Mouse (Mus musculus) heart, embryonic 16.5 days (tissue): ENCODE measurements around the gene Cyfip2. TPM values are rescaled to one million over a fixed set of nuclear protein-coding genes. Genes with fewer than 3 reads are reported as not detected.
A peak's percentile ranks its signal among the peaks of the same experiment; 100 is the strongest.

Experiments used
- ATAC-seq: fragments of 200-750 bp; cut with Nextera tagmentation; replicated peaks from 2 replicates; pipeline ENCODE4 v1.8.0; 2017; ENCODE audit warnings: moderate number of reproducible peaks; ENCODE audit not compliant: insufficient read depth, low FRiP score; ENCODE audit errors: extremely low read depth
- H3K27ac ChIP-seq: fragments of 300-500 bp; sonication (generic); 2 replicates; pipeline ENCODE4 v1.5.1; 2014; ENCODE audit warnings: mild to moderate bottlenecking, low read length, control low read depth, moderate library complexity
- H3K27me3 ChIP-seq: fragments of 300-500 bp; sonication (generic); 2 replicates; pipeline ENCODE4 v1.6.1; 2014; ENCODE audit warnings: low read length, mixed read lengths; ENCODE audit not compliant: control insufficient read depth, insufficient read depth
- H3K36me3 ChIP-seq: fragments of 300-500 bp; sonication (generic); 2 replicates; pipeline ENCODE4 v1.6.1; 2014; ENCODE audit not compliant: control insufficient read depth, insufficient read depth
- H3K4me1 ChIP-seq: fragments of 300-500 bp; sonication (generic); 2 replicates; pipeline ENCODE4 v1.6.1; 2014; ENCODE audit warnings: low read length, mixed read lengths; ENCODE audit not compliant: control insufficient read depth, insufficient read depth
- H3K4me2 ChIP-seq: fragments of 300-500 bp; sonication (generic); 2 replicates; pipeline ENCODE4 v1.6.1; 2014; ENCODE audit warnings: low read depth, mild to moderate bottlenecking, control low read depth, low read length
- H3K4me3 ChIP-seq: fragments of 300-500 bp; sonication (generic); 2 replicates; pipeline ENCODE4 v1.5.1; 2014; ENCODE audit warnings: mild to moderate bottlenecking, control low read depth, low read length
- H3K9ac ChIP-seq: fragments of 300-500 bp; sonication (generic); 2 replicates; pipeline ENCODE4 v1.6.1; 2014; ENCODE audit warnings: low read length, control low read depth
- H3K9me3 ChIP-seq: fragments of 300-500 bp; sonication (generic); replicated peaks from 2 replicates; pipeline ENCODE4 v1.6.1; 2016; ENCODE audit warnings: low read length; ENCODE audit not compliant: control insufficient read depth
- WGBS: fragments of 180-500 bp; shearing (Covaris S2); extraction: QIAGEN DNeasy Blood & Tissue Kit; methylation state at CpG from one replicate; pipeline ENCODE4 v1.1.7; 2014; 5-methylcytosine and 5-hydroxymethylcytosine counted together
- polyA plus RNA-seq: library from polyadenylated mRNA; unstranded; fragments of >200 nt; fragmentation: Nextera tagmentation; extraction: Ambion mirVana; gene quantifications from 2 replicates; pipeline ENCODE4 v1.2.1, GENCODE M21; 2015

The Cyfip2 gene
- polyA plus RNA-seq, 1 experiment from 2014 or later = 14.8 TPM

GRCm38 (mm10) chr11:46336020-46336419, 23.4 kb upstream of the Cyfip2 start:
- H3K27ac ChIP-seq = no peak overlapping the region
- no peaks in the 10 kb centered on the region; the same call in 1 of the 2 replicates for H3K27me3 ChIP-seq
- ATAC-seq = no peak
- H3K4me3 ChIP-seq = no peak overlapping the region
- H3K9me3 ChIP-seq = no peaks in the 10 kb centered on the region
- H3K9ac ChIP-seq = no peak overlapping the region
- no peak overlapping the region for H3K4me2 ChIP-seq
- no peaks in the 10 kb centered on the region for H3K36me3 ChIP-seq
- no peaks in the 10 kb centered on the region for H3K4me1 ChIP-seq
- WGBS = 77% methylated on average over 5 of the region's 5 CpGs

GRCm38 (mm10) chr11:46332217-46332616, 19.6 kb upstream of the Cyfip2 start:
- H3K4me1 ChIP-seq = no peaks in the 10 kb centered on the region
- no peaks in the 10 kb centered on the region for H3K36me3 ChIP-seq
- ATAC-seq = no peak
- no peak overlapping the region for H3K27ac ChIP-seq
- no peak overlapping the region for H3K4me3 ChIP-seq
- 85% methylated on average over 8 of the region's 8 CpGs for WGBS
- H3K9ac ChIP-seq = no peak overlapping the region
- no peak overlapping the region for H3K4me2 ChIP-seq
- H3K9me3 ChIP-seq = no peaks in the 10 kb centered on the region
- H3K27me3 ChIP-seq = no peaks in the 10 kb centered on the region; the same call in 1 of the 2 replicates

- Histone ChIP-seq H3K27ac (no peak overlapping the region), H3K4me1 (no peaks in the 10 kb centered on the region), H3K27me3 (no peaks in the 10 kb centered on the region), H3K4me3 (no peak overlapping the region), H3K9me3 (no peaks in the 10 kb centered on the region), H3K4me2 (no peak overlapping the region), H3K9ac (no peak overlapping the region), H3K36me3 (no peaks in the 10 kb centered on the region)
- ATAC-seq = no peak
- WGBS = 80% methylated on average over 16 of the region's 16 CpGs
Observed at GRCm38 (mm10) chr11:46326271-46327015, 13.8 kb upstream of the Cyfip2 start.

- H3K36me3 ChIP-seq = no peaks in the 10 kb centered on the region
- WGBS = 76% methylated on average over 7 of the region's 7 CpGs
- H3K9me3 ChIP-seq = no peaks in the 10 kb centered on the region
- peaks cover 6% of the 10 kb centered on the region; the same call in 1 of the 2 replicates for H3K4me1 ChIP-seq
- H3K27ac ChIP-seq = no peak overlapping the region
- H3K9ac ChIP-seq = no peak overlapping the region
- H3K4me3 ChIP-seq = no peak overlapping the region
- H3K27me3 ChIP-seq = no peaks in the 10 kb centered on the region
- no peak overlapping the region for H3K4me2 ChIP-seq
- no peak for ATAC-seq
Observed at GRCm38 (mm10) chr11:46321559-46321958, 8.9 kb upstream of the Cyfip2 start.

- Histone ChIP-seq H3K4me1 (peaks cover 15% of the 10 kb centered on the region; the same call in 1 of the 2 replicates), H3K36me3 (no peaks in the 10 kb centered on the region), H3K4me3 (no peak overlapping the region), H3K27ac (no peak overlapping the region), H3K27me3 (no peaks in the 10 kb centered on the region), H3K9ac (no peak overlapping the region), H3K9me3 (no peaks in the 10 kb centered on the region), H3K4me2 (no peak overlapping the region)
- ATAC-seq = no peak
- WGBS = 53% methylated on average over 7 of the region's 7 CpGs
Observed at GRCm38 (mm10) chr11:46314534-46314933, 1.9 kb upstream of the Cyfip2 start.

- ATAC-seq = no peak
- no peak overlapping the region for H3K27ac ChIP-seq
- no peaks in the 10 kb centered on the region for H3K36me3 ChIP-seq
- H3K9ac ChIP-seq = no peak overlapping the region
- H3K27me3 ChIP-seq = no peaks in the 10 kb centered on the region
- H3K4me1 ChIP-seq = peaks cover 15% of the 10 kb centered on the region; the same call in 1 of the 2 replicates
- no peaks in the 10 kb centered on the region for H3K9me3 ChIP-seq
- WGBS = 62% methylated on average over 6 of the region's 6 CpGs
- no peak overlapping the region for H3K4me3 ChIP-seq
- no peak overlapping the region for H3K4me2 ChIP-seq
Observed at GRCm38 (mm10) chr11:46313851-46314250, 1.2 kb upstream of the Cyfip2 start.

GRCm38 (mm10) chr11:46311703-46312522, 746 bp downstream of the Cyfip2 start:
- peak; percentile 83 for ATAC-seq
- WGBS = under 1% methylated on average over 71 of the region's 71 CpGs
- Histone ChIP-seq H3K9me3 (no peaks in the 10 kb centered on the region), H3K27me3 (no peaks in the 10 kb centered on the region), H3K4me3 (peak overlapping the region; percentile 87), H3K36me3 (no peaks in the 10 kb centered on the region), H3K4me2 (peak overlapping the region; percentile 97), H3K4me1 (peaks cover 9% of the 10 kb centered on the region; the same call in 1 of the 2 replicates), H3K9ac (peak overlapping the region; percentile 83), H3K27ac (peak overlapping the region; percentile 76)

- Histone ChIP-seq H3K4me3 (peak overlapping the region; percentile 87), H3K9ac (peak overlapping the region; percentile 83), H3K9me3 (no peaks in the 10 kb centered on the region), H3K36me3 (no peaks in the 10 kb centered on the region), H3K27me3 (no peaks in the 10 kb centered on the region), H3K4me2 (peak overlapping the region; percentile 97), H3K4me1 (peaks cover 10% of the 10 kb centered on the region; the same call in 1 of the 2 replicates), H3K27ac (peak overlapping the region; percentile 6; the same call in 1 of the 2 replicates)
- 14% methylated on average over 14 of the region's 14 CpGs for WGBS
- ATAC-seq = no peak
Observed at GRCm38 (mm10) chr11:46311181-46311702, 1.4 kb downstream of the Cyfip2 start.
